Mouse (Mus musculus) adipocyte (in vitro differentiated cells): Measurements from ENCODE around the gene Fahd2a.
A peak's percentile ranks its signal among the peaks of the same experiment; 100 is the strongest.

Experiments used
- DNase-seq: peaks from one replicate; pipeline ENCODE4 v3.0.0-alpha.2; 2016; ENCODE audit warnings: low spot score

Gene Fahd2a

DNA sequence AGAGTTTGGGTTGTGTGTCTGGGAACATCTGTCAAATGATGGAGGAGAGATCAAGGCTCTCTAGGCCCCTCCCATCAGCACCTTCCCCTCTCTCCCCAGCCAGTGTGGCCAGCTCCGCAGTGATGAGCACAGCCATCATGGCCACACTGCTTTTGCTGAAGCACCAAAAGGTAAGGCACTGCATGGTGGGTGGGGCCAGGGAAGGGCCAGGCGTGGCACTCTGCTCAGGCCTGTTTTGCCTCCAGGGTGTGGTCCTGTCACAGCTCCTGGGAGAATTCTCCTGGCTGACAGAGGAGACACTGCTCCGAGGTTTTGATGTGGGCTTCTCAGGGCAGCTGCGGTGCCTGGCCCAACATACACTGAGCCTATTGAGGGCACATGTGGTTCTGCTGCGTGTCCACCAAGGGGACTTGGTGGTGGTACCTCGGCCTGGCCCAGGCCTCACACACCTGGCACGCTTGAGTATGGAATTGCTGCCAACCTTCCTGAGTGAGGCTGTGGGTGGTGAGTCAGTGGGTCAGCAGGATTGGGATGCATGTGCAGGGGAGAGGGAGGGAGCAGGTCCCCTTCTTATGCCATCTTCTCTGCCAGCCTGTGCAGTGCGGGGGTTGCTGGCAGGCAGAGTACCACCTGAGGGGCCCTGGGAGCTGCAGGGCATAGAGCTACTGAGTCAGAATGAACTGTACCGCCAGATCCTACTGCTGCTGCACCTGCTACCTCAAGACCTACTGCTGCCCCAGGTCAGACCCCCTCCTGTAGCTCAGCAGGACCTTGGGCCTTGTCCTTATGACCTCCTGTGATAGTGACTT is 10.7 kb downstream of the Fahd2a start:
- no peak for DNase-seq

DNA sequence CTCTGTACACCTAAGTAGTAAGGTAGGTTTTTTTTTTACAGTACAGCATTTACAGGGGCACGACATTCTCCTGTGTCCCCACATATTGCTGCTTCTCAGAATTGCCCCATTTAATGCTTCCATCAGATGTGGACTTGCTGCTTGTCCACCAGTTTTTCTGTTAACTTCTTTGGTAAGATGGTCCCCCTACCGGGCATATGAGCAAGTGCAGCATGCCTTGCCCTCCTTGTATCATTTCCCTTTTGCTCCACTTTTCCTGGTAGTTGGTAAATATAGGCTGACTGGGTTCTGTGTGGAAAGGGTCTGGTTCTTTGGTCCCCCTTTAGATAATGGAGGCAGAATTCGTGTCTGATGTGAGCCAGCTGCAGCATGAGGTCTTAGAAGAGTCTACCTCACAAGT is 14.1 kb downstream of the Fahd2a start:
- DNase-seq = peak; percentile 64

DNA sequence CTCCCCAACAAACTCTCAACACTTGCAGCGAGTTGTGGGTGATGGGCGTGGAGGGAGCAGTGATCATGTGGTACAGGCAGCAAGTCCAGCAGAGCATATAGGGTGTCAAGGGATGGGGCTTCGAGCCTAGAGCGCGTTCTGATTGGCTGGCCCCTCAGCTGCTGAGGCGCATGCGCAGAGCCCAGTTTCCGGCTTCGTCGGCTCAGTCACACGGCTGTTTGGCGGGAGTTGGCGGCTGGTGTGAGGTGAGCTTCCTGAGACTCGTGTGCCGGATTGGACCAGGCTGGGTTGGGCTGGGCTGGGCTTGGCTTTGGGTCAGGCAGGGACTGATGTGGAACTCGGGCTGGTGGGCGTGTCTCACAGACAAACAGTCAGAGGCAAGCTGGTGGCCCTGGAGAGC is 19.4 kb downstream of the Fahd2a start, which contains the start of gene Gpat2:
Gene Gpat2, plus strand, starts transcription at position 223 of the 400 bp plus-strand sequence.
- DNase-seq = no peak

DNA sequence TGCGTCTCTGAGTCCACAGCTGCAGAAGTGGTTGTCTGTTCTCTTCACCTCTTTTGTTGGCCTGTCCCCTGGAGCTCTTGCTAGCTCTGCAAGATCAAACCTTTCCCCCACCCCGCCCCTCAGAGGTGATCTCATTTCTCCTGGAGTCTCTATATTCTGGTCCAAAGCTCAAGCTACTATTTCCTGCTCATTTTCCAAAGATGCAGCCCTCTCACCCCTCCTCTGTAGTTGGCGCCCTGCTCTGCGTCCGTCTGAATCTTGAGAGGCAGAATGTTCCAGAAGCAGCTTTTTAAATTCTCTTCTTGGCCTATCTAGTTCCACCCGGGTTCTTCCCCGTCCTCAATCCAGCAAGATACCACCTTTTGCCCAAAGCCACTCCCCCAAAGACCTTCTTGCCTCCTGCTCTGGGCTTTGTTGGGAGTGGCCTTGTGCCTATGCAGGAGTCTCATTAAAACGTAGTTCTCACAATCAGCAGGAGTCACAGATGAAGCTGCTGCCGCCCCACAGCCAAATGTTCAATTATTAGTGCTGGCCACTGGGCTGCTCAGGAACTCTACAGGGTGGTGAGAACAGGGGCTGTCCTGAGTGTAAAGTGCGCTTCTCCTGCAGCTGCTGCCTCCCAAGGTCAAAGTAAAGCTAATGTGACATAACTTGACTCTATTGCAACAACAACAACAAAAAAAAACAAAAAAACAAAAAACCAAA is 25.9 kb downstream of the Fahd2a start:
- DNase-seq = no peak

- no peak for DNase-seq
These were observed 27.7 kb downstream of the Fahd2a start for GRCm38 (mm10) chr2:127416706-127417105.

GRCm38 (mm10) chr2:127415806-127416205 is 28.6 kb downstream of the Fahd2a start:
- no peak for DNase-seq

- DNase-seq = no peak
These were observed 33.2 kb downstream of the Fahd2a start for GRCm38 (mm10) chr2:127411126-127411525.

DNA sequence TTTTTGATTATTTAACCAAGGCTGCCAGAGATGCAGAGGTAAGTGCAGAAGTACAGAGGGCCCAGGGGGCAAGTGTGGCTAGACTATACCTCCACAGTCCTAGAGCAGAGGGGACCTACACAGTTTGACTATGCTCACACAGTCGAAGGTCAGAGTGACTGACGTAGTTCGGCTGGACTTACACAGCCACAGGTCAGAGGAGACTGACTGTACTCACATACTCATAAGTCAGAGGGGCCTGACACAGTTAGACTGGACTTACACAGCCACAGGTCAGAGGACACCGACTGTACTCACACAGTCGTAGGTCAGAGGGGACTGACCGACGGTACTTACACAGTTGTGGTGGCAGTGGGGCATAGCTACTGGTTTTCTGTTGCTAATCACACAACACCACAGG is 45.6 kb downstream of the Fahd2a start:
- no peak for DNase-seq

DNA sequence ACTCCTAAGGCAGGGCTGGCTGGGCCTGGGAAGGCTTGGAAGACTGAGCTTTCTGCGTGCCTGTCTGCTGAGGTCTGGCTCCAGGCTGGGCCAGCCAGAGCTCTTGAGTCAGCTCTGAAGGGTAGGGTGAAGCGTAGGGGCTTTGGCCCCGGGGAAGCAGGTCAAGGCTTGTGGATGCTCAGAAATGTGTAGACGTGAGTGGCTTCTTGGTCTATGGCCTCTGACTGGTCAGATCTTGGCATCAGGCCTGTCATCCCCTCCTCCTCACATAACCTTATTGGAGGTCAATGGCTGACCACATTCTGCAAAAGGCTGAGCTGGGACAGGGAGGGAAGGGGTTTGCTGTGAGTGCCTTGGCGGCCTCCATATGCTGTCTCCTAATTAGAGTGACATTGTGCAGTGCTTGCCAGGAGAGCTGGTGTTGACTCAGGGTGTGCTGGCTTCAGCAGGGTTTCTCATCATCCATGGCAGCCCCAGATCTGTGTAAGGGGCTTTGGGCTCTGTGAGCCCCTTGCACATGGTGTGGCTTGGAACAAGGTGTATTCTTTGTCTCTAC is 49.7 kb downstream of the Fahd2a start:
- DNase-seq = no peak

DNA sequence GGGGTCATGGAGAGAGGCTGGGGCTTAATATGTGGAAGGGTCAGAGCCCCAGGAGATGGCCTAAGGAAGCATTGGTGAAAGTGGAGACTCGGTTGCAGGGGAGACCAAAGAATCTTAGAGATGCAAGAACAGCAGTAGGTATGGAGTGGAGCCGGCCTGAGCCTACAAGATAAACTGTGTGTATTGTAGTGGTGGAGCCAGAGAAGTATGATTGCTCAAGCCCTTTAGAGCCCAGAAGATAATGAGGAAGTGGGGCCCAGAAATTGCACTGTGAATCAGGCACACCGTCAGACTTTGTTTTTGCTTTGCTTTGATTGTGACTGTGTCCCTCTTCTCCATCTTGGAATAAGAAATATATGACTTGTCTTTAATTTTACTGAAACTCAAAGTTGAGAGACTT is 53.0 kb downstream of the Fahd2a start:
- DNase-seq = no peak

DNA sequence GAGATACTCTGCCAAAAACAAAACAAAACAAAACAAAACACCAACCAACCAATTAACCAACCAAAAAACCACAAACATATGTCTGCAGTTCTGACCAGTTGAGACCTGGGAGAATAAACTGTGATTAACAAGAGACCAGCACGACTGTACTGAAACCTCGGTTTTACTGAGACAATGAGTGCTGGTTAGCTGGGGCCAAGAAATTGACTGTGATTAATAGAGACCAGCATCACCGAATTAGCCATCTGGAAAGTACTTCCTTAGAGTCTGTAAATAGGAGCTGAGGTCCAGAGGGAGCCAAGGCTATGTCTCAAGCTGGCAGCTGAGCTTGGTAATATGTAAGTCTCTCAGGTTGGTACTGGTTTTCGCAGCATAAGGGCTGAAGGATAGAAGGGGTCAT is 53.5 kb downstream of the Fahd2a start:
- no peak for DNase-seq

GRCm38 (mm10) chr2:127390352-127390751 is 54.0 kb downstream of the Fahd2a start:
- no peak for DNase-seq

DNA sequence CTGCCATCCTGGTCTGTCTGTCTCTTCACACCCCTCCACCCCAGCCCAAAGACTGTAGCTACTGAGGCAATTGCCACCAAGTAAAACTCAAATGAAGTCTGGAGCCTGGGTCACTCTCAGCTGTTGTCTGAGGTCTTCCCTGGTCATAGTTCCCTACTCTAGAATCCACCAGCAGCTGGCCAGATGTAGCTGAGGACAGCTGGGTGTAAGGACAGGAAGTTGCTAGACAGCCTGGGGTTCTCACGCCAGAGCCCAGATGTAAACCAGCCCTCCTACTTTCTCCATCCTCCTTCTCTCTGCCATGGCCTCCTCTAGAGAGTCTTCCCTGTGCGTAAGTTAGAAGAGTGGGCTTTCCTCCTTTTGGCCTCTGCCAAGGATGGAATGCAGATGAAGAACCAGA is 56.8 kb downstream of the Fahd2a start:
- no peak for DNase-seq
